Mouse (Mus musculus) lung, postnatal 0 days (tissue): ENCODE data around the gene Mcm2.

Source experiments
- CTCF ChIP-seq: IDR thresholded peaks from 2 replicates; pipeline ENCODE4 v1.5.1; 2016; ENCODE audit warnings: antibody characterized with exemption, mild to moderate bottlenecking
- EP300 ChIP-seq: IDR thresholded peaks from 2 replicates; pipeline ENCODE4 v1.6.1; 2016; ENCODE audit warnings: antibody characterized with exemption, mild to moderate bottlenecking, control low read depth

- TF ChIP-seq CTCF (no peak), EP300 (no peak)
These were observed 59.2 kb downstream of the Mcm2 start for GRCm38 (mm10) chr6:88839135-88839970.
